Mouse (Mus musculus): ENCODE measurements around the gene Rhox6. TPM values are rescaled to one million over a fixed set of nuclear protein-coding genes. Genes with fewer than 3 reads are reported as not detected.

Gene Rhox6
- polyA plus RNA-seq, 1 experiment from 2014 or later: not detected

Other genes with a start within 250 kb of the Rhox6 start
- gene Rhox3f, start 245.9 kb upstream of the Rhox6 start, polyA plus RNA-seq (2014; fragmentation: Nextera tagmentation; extraction: Ambion mirVana): not detected in 2 replicates
- not detected in 2 replicates for gene Rhox4f, start 219.2 kb upstream of the Rhox6 start, polyA plus RNA-seq (2014; fragmentation: Nextera tagmentation; extraction: Ambion mirVana)
- gene Rhox3g, start 198.3 kb upstream of the Rhox6 start, polyA plus RNA-seq (2014; fragmentation: Nextera tagmentation; extraction: Ambion mirVana): not detected in 2 replicates
- not detected in 2 replicates for gene Rhox2g, start 183.4 kb upstream of the Rhox6 start, polyA plus RNA-seq (2014; fragmentation: Nextera tagmentation; extraction: Ambion mirVana)
- gene Rhox4g, start 175.6 kb upstream of the Rhox6 start, polyA plus RNA-seq (2014; fragmentation: Nextera tagmentation; extraction: Ambion mirVana): not detected in 2 replicates
- not detected in 2 replicates for gene Rhox3h, start 158.1 kb upstream of the Rhox6 start, polyA plus RNA-seq (2014; fragmentation: Nextera tagmentation; extraction: Ambion mirVana)
- gene Rhox2h, start 153.6 kb upstream of the Rhox6 start, polyA plus RNA-seq (2014; fragmentation: Nextera tagmentation; extraction: Ambion mirVana): not detected in 2 replicates
- gene Rhox5, start 22.1 kb upstream of the Rhox6 start, polyA plus RNA-seq (2014; fragmentation: Nextera tagmentation; extraction: Ambion mirVana): 1.8 and 1.9 TPM in 2 replicates
- not detected in 2 replicates for gene Rhox7a, start 4.8 kb downstream of the Rhox6 start, polyA plus RNA-seq (2014; fragmentation: Nextera tagmentation; extraction: Ambion mirVana)
- gene Rhox8, start 52.0 kb downstream of the Rhox6 start, polyA plus RNA-seq (2014; fragmentation: Nextera tagmentation; extraction: Ambion mirVana): not detected in 2 replicates
- not detected in 2 replicates for gene Rhox7b, start 70.3 kb downstream of the Rhox6 start, polyA plus RNA-seq (2014; fragmentation: Nextera tagmentation; extraction: Ambion mirVana)
- not detected in 2 replicates for gene Rhox9, start 74.9 kb downstream of the Rhox6 start, polyA plus RNA-seq (2014; fragmentation: Nextera tagmentation; extraction: Ambion mirVana)
- gene Btg1-ps1, start 191.9 kb downstream of the Rhox6 start, polyA plus RNA-seq (2014; fragmentation: Nextera tagmentation; extraction: Ambion mirVana): not detected in 2 replicates
- gene Btg1-ps2, start 216.2 kb downstream of the Rhox6 start, polyA plus RNA-seq (2014; fragmentation: Nextera tagmentation; extraction: Ambion mirVana): not detected in 2 replicates
- gene Rhox10, start 239.6 kb downstream of the Rhox6 start, polyA plus RNA-seq (2014; fragmentation: Nextera tagmentation; extraction: Ambion mirVana): not detected in 2 replicates